Mouse (Mus musculus) frontal cortex, adult (tissue): Measurements from ENCODE around the gene Blm.

Experiments used
- ATAC-seq: cut with Nextera tagmentation; 2 replicates; pipeline ENCODE4 v1.9.2; 2017; ENCODE audit warnings: mild to moderate bottlenecking, moderate library complexity, mixed read lengths; ENCODE audit not compliant: low TSS enrichment

Gene Blm

GRCm38 (mm10) chr7:80406186-80406585 is 128.7 kb downstream of the Blm start:
- ATAC-seq = no peak

GRCm38 (mm10) chr7:80405188-80405695 is 129.7 kb downstream of the Blm start, which contains the start of gene Furin:
TSS of gene Furin (minus strand) at chr7:80405436.
- no peak for ATAC-seq
